Mouse (Mus musculus) hindlimb bud, embryonic 11.5 days (tissue): ENCODE data around the gene Prmt9.
A peak's percentile ranks its signal among the peaks of the same experiment; 100 is the strongest.

Source experiments
- DNase-seq: peaks from one replicate; pipeline ENCODE4 v3.0.0-alpha.2; 2012; ENCODE audit warnings: low read depth, low spot score; ENCODE audit errors: extremely low spot score

Gene Prmt9

GRCm38 (mm10) chr8:77549121-77549706, at the start of gene Prmt9:
Gene Prmt9 (plus strand): TSS chr8:77549397.
- peak; percentile 58 for DNase-seq

GRCm38 (mm10) chr8:77500264-77500663, 48.9 kb upstream of the Prmt9 start:
- DNase-seq, result no peak

- no peak for DNase-seq
Measured at GRCm38 (mm10) chr8:77501131-77501530, 48.1 kb upstream of the Prmt9 start.

GRCm38 (mm10) chr8:77502547-77502946, 46.6 kb upstream of the Prmt9 start:
- no peak for DNase-seq

- no peak for DNase-seq
Measured at GRCm38 (mm10) chr8:77506539-77506938, 42.7 kb upstream of the Prmt9 start.

- DNase-seq, result no peak
Measured at GRCm38 (mm10) chr8:77507510-77508035, 41.6 kb upstream of the Prmt9 start.

GRCm38 (mm10) chr8:77509044-77509443, 40.2 kb upstream of the Prmt9 start:
- no peak for DNase-seq

GRCm38 (mm10) chr8:77510426-77510825, 38.8 kb upstream of the Prmt9 start:
- DNase-seq, result no peak

GRCm38 (mm10) chr8:77511750-77512493, 37.3 kb upstream of the Prmt9 start:
- no peak for DNase-seq

- no peak for DNase-seq
Measured at GRCm38 (mm10) chr8:77515201-77515600, 34.0 kb upstream of the Prmt9 start.

GRCm38 (mm10) chr8:77515786-77516185, 33.4 kb upstream of the Prmt9 start:
- no peak for DNase-seq

GRCm38 (mm10) chr8:77516845-77517244, 32.4 kb upstream of the Prmt9 start:
- DNase-seq, result no peak

- no peak for DNase-seq
Measured at GRCm38 (mm10) chr8:77517301-77518200, 31.6 kb upstream of the Prmt9 start, which contains the start of gene Arhgap10. Gene Arhgap10 (minus strand): TSS chr8:77517953.

- peak; percentile 79 for DNase-seq
Measured at GRCm38 (mm10) chr8:77518201-77519115, 30.7 kb upstream of the Prmt9 start.

GRCm38 (mm10) chr8:77520601-77521000, 28.6 kb upstream of the Prmt9 start:
- DNase-seq, result no peak

- no peak for DNase-seq
Measured at GRCm38 (mm10) chr8:77521028-77521785, 28.0 kb upstream of the Prmt9 start.

- DNase-seq, result no peak
Measured at GRCm38 (mm10) chr8:77522984-77523383, 26.2 kb upstream of the Prmt9 start.

- DNase-seq, result no peak
Measured at GRCm38 (mm10) chr8:77524018-77524615, 25.1 kb upstream of the Prmt9 start.

- DNase-seq, result no peak
Measured at GRCm38 (mm10) chr8:77524906-77525305, 24.3 kb upstream of the Prmt9 start.
